Mouse (Mus musculus): Measurements from ENCODE around the gene Hoxb5.

DNA sequence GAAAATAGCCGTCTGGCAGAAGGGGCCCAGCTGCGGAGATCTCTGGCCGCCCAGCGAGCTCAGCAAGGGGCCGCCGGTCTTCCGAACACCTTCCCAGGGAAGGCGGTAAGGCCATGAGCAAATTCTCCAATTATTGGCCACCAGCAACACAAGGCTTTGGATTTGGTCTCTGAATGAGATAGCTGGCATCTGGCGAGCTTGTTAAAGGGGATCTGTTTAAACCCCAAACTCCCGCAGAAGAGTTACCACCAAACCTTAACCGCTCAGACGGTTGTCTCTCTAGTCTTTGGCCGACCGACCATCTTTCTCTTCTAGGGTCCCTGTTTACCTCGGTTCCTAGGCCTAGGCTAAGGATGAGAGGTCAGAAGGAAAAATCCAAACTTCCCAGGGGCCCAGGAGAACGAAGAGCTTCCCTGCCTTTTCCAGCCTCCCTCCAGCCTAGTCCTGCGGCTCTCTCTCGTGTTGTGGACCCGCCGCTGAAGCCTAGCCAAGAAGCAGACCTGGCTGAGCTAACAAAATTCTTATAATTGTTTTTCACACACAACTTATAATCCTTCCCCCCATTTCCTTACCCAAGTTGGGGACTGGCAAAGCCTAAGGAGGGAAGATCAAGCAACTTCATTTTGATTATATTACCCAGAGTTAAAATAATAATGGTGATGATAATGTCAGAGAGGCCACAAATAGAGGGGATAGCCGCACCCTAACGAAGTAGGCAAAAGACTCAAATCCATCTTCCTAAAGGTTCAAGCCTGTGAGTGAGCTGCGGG is 570 bp upstream of the Hoxb5 start:
- TF ChIP-seq CTCF (IDR thresholded peaks at IDR 0.05; ENCODE audit: low read depth, low read length) (no peak), GATA2 (IDR thresholded peaks at IDR 0.05; ENCODE audit: borderline replicate concordance, low read depth, low read length) (no peak), GATA1 (IDR thresholded peaks at IDR 0.05; ENCODE audit: borderline replicate concordance, low read length) (no peak), TAL1 (conservative IDR thresholded peaks at IDR 0.05; ENCODE audit: low read depth, low read length) (no peak), POLR2AphosphoS5 (IDR thresholded peaks at IDR 0.05; ENCODE audit: insufficient replicate concordance, low read depth, low read length) (no peak)
